Mouse (Mus musculus) limb, embryonic 13.5 days (tissue): ENCODE results near the gene Ceacam1. TPM values are rescaled to one million over a fixed set of nuclear protein-coding genes. Genes with fewer than 3 reads are reported as not detected.
A peak's percentile ranks its signal among the peaks of the same experiment; 100 is the strongest.
"Not testable (repeated sequence)": the region's sequence is repeated elsewhere in the genome, so short reads cannot be mapped to it uniquely, and the experiment has no call there.

ENCODE experiments used
- ATAC-seq: fragments of 200-750 bp; cut with Nextera tagmentation; 2 replicates; pipeline ENCODE4 v1.8.0; 2017; ENCODE audit warnings: low read depth, moderate number of reproducible peaks, moderate TSS enrichment; ENCODE audit not compliant: low FRiP score
- H3K27ac ChIP-seq: fragments of 300-500 bp; sonication (generic); 2 replicates; pipeline ENCODE4 v1.5.1; 2015; ENCODE audit warnings: inconsistent platforms, mild to moderate bottlenecking, moderate library complexity
- H3K27me3 ChIP-seq: fragments of 300-500 bp; sonication (generic); 2 replicates; pipeline ENCODE4 v1.6.1; 2015; ENCODE audit warnings: mild to moderate bottlenecking, inconsistent platforms
- H3K36me3 ChIP-seq: fragments of 300-500 bp; sonication (generic); 2 replicates; pipeline ENCODE4 v1.6.1; 2015; ENCODE audit warnings: inconsistent platforms, mild to moderate bottlenecking, moderate library complexity
- H3K4me1 ChIP-seq: fragments of 300-500 bp; sonication (generic); 2 replicates; pipeline ENCODE4 v1.6.1; 2015; ENCODE audit warnings: inconsistent platforms
- H3K4me2 ChIP-seq: fragments of 300-500 bp; sonication (generic); replicated peaks from 2 replicates; pipeline ENCODE4 v1.6.1; 2015; ENCODE audit warnings: inconsistent platforms, mild to moderate bottlenecking, moderate library complexity
- H3K4me3 ChIP-seq: fragments of 300-500 bp; sonication (generic); 2 replicates; pipeline ENCODE4 v1.5.1; 2015; ENCODE audit warnings: moderate library complexity, mild to moderate bottlenecking, inconsistent platforms
- H3K9ac ChIP-seq: fragments of 300-500 bp; sonication (generic); 2 replicates; pipeline ENCODE4 v1.6.1; 2015; ENCODE audit warnings: mild to moderate bottlenecking, inconsistent platforms
- H3K9me3 ChIP-seq: fragments of 300-500 bp; sonication (generic); 2 replicates; pipeline ENCODE4 v1.6.1; 2016; ENCODE audit warnings: inconsistent platforms
- WGBS: fragments of 180-500 bp; shearing (Covaris S2); methylation state at CpG from one replicate; pipeline ENCODE4 v1.1.7; 2015; 5-methylcytosine and 5-hydroxymethylcytosine counted together
- polyA plus RNA-seq: library from polyadenylated mRNA; unstranded; fragments of >200 nt; fragmentation: Nextera tagmentation; extraction: Ambion mirVana; gene quantifications from 2 replicates; pipeline ENCODE4 v1.2.1, GENCODE M21; 2015

The Ceacam1 gene
- polyA plus RNA-seq, 1 experiment from 2014 or later: 0.74 TPM

DNA sequence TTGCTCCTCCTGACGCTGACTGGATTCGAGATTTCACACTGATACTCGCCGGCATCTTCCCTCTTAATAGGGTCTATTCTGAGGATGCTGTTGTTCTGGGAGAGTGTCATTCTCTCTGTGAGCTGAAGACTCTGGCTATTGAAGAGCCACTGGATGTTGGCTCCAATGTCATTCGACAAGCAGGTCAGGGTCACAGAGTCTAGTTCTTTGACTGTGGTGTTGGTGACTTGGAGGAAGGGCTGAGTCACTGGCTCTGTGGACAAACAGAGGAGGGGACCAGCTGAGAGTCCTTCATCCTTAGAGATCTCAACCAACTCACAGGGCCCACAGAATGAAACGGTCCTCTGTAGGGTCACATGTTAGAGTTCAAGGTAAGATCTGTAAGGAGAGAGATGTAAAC lies 5.6 kb downstream of the Ceacam1 start:
- H3K4me3 ChIP-seq, H3K4me2 ChIP-seq, H3K27me3 ChIP-seq, H3K36me3 ChIP-seq, H3K9ac ChIP-seq, H3K9me3 ChIP-seq, ATAC-seq, H3K4me1 ChIP-seq, H3K27ac ChIP-seq: not testable (repeated sequence)
- WGBS: 85% methylated on average over 6 of the region's 6 CpGs

GRCm38 (mm10) chr7:25465586-25465985 lies 11.8 kb downstream of the Ceacam1 start:
- not testable (repeated sequence) for ATAC-seq, H3K36me3 ChIP-seq, H3K9ac ChIP-seq, H3K4me2 ChIP-seq, H3K4me1 ChIP-seq, H3K9me3 ChIP-seq, H3K27me3 ChIP-seq, H3K27ac ChIP-seq, H3K4me3 ChIP-seq
- WGBS: 72% methylated on average over 3 of the region's 3 CpGs

GRCm38 (mm10) chr7:25465010-25465409 lies 12.4 kb downstream of the Ceacam1 start:
- Histone ChIP-seq H3K4me3 (no peak overlapping the region), H3K9me3 (no peaks in the 10 kb centered on the region), H3K4me2 (no peak overlapping the region), H3K27ac (no peak overlapping the region), H3K27me3 (no peaks in the 10 kb centered on the region), H3K4me1 (no peaks in the 10 kb centered on the region), H3K9ac (no peak overlapping the region), H3K36me3 (no peaks in the 10 kb centered on the region)
- 76% methylated on average over 1 of the region's 1 CpGs for WGBS
- no peak for ATAC-seq

DNA sequence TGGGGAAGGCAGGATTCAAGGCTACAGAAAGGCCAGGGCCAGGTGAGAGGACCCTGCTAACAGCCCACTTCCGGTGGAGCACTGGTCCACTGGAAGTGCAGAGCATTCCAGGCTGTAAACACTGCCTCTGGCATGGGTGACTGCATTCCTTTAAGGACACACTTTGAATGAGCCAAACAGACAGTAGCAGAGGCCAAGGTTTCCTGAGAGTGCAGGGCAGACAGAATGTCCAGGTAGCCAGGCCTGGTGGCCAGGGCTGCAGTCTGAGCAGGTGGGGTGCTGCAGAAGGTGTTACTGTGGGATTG lies 15.4 kb downstream of the Ceacam1 start:
- H3K36me3 ChIP-seq, H3K4me3 ChIP-seq, H3K9me3 ChIP-seq, H3K4me2 ChIP-seq, H3K9ac ChIP-seq, H3K27me3 ChIP-seq, H3K4me1 ChIP-seq, H3K27ac ChIP-seq, ATAC-seq: not testable (repeated sequence)
- no CpG with 5 or more reads among the region's 1 CpGs for WGBS

DNA sequence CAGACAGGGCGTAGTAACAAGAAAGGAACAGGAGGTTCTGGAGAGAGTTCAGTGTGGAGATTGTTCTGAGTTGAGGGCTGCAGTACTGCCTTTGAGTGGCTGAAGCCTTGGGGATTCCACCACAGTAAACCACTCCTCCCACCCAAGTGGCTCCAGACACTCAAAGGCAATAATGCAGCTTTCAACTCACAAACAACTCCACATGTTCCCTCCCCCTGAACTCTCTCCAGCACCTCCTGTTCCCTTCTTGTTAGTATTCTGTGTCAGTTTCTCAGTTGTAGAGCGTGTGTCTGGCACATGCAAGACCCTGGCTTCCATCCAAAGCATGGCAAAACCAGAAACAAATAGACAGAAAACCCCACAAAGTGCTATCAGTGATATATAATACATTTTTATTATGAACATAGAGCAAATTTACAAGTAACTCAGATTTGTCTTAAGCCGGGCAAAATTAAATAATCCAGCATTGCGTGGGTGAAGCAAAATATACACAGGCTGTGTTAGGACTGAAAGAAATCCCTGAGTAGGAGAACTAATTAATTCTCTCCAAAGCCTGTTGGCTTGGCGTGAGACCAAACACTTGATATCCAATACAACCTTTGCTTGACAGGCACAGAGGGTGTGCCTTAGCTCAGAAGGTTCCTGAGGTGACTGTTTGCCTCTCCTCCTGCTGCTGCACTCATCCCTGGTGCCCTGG lies 15.9 kb downstream of the Ceacam1 start:
- 47% methylated on average over 4 of the region's 5 CpGs for WGBS
- H3K4me3 ChIP-seq, H3K9ac ChIP-seq, H3K4me1 ChIP-seq, H3K36me3 ChIP-seq, H3K27ac ChIP-seq, H3K27me3 ChIP-seq, H3K9me3 ChIP-seq, H3K4me2 ChIP-seq: not testable (repeated sequence)
- ATAC-seq: peak; percentile 48; the same call in 1 of the 2 replicates

DNA sequence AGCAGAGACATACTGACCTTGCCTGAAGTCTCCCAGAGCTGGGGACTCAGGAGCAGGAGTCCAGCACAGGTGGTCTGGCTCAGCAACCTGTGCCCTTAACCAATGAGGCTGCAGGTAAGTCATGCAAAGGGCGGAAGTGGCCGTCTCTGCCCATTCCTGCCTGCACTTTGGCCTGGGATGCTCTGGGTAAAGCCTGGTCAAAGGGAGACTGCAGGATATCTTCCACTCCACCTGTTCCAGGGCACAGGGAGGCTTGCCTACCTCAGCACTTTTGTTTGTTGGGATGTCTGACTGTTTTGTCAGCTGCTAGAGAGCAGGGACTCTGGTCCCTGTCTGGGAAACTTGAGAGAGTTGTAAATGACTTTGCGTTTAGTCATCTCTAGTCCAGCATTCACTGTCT lies 25.3 kb downstream of the Ceacam1 start:
- Histone ChIP-seq H3K36me3 (no peaks in the 10 kb centered on the region), H3K9me3 (no peaks in the 10 kb centered on the region), H3K4me1 (no peaks in the 10 kb centered on the region), H3K4me3 (no peak overlapping the region), H3K9ac (no peak overlapping the region), H3K4me2 (no peak overlapping the region), H3K27ac (no peak overlapping the region), H3K27me3 (no peaks in the 10 kb centered on the region)
- ATAC-seq: no peak
- WGBS: 72% methylated on average over 3 of the region's 3 CpGs

GRCm38 (mm10) chr7:25449913-25450890 lies 27.2 kb downstream of the Ceacam1 start:
- Histone ChIP-seq H3K4me3 (no peak overlapping the region), H3K27ac (no peak overlapping the region), H3K36me3 (no peaks in the 10 kb centered on the region), H3K9me3 (no peaks in the 10 kb centered on the region), H3K4me2 (no peak overlapping the region), H3K4me1 (no peaks in the 10 kb centered on the region), H3K27me3 (no peaks in the 10 kb centered on the region), H3K9ac (no peak overlapping the region)
- no peak for ATAC-seq
- 65% methylated on average over 9 of the region's 9 CpGs for WGBS

DNA sequence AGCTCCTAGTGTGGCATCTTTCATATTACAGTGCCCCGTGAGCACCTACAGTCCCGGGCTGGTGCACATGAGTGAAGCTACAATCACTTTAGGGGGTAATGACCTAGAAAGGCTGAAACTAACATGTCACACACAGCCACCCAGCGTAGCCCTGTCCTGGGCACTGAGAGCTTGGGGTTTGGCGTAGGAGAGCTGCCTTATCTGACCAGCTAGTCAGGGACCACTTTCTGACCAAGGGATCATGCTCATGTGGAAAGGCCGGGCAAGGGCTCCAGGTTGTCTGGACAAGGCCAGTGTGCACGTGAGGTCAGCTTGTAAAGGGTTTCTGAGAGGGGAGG lies 36.6 kb downstream of the Ceacam1 start:
- no peak overlapping the region for H3K4me3 ChIP-seq
- ATAC-seq: no peak
- H3K4me1 ChIP-seq: no peaks in the 10 kb centered on the region
- no peak overlapping the region for H3K9ac ChIP-seq
- H3K4me2 ChIP-seq: no peak overlapping the region
- no peaks in the 10 kb centered on the region for H3K36me3 ChIP-seq
- H3K27ac ChIP-seq: no peak overlapping the region
- H3K27me3 ChIP-seq: no peaks in the 10 kb centered on the region
- H3K9me3 ChIP-seq: no peaks in the 10 kb centered on the region
- 86% methylated on average over 6 of the region's 6 CpGs for WGBS

DNA sequence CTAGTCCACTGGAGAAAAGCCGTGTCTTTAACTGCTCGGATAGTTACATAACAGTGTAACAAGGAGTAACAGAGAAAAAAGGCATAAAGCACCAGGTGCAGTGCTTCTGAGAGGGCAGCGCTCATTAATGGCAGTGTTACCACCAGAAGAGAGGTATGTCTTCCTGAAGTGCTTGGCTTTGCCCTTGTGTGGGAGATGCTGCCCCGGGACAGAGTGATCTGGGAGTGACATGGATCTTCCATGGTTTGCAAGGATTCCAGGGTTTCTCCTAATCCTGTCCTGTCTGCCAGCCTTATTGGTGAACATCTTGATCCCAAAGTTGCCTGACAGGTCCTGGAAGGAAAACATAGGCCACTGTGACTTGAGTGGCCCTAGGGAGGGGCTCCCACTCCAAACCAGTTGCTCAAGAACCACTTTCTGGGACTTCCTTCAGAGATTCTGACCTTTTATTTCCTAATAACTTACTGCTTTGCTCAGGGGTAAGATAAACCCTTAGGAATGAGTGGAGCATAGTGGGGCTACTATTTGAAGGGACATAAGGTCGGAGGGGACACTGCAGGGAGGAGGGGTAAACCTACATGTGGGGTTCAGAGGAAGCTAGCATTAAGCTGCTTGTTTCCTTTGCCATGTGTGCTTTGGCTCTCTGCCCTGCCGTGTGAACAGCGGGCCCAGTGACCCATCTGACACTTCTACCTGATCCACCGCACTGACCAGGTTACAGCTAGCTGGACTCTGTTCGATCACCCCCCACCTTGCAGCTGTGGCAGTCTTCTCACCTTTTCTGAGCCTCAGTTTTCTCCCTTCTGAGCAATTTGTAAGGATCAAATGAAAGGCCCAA lies 37.2 kb downstream of the Ceacam1 start:
- no peak overlapping the region for H3K9ac ChIP-seq
- H3K36me3 ChIP-seq: no peaks in the 10 kb centered on the region
- H3K27ac ChIP-seq: no peak overlapping the region
- H3K9me3 ChIP-seq: no peaks in the 10 kb centered on the region
- WGBS: 84% methylated on average over 9 of the region's 9 CpGs
- no peak overlapping the region for H3K4me2 ChIP-seq
- no peak for ATAC-seq
- peaks cover 3% of the 10 kb centered on the region; the same call in 1 of the 2 replicates for H3K4me1 ChIP-seq
- H3K27me3 ChIP-seq: no peaks in the 10 kb centered on the region
- no peak overlapping the region for H3K4me3 ChIP-seq

GRCm38 (mm10) chr7:25439124-25439822 lies 38.1 kb downstream of the Ceacam1 start:
- Histone ChIP-seq H3K4me1 (peaks cover 3% of the 10 kb centered on the region; the same call in 1 of the 2 replicates), H3K27ac (no peak overlapping the region), H3K4me2 (no peak overlapping the region), H3K36me3 (no peaks in the 10 kb centered on the region), H3K9me3 (no peaks in the 10 kb centered on the region), H3K4me3 (no peak overlapping the region), H3K27me3 (no peaks in the 10 kb centered on the region), H3K9ac (no peak overlapping the region)
- ATAC-seq: no peak
- 88% methylated on average over 8 of the region's 8 CpGs for WGBS

GRCm38 (mm10) chr7:25436704-25437103 lies 40.7 kb downstream of the Ceacam1 start:
- no peaks in the 10 kb centered on the region for H3K36me3 ChIP-seq
- WGBS: 92% methylated on average over 2 of the region's 2 CpGs
- H3K27ac ChIP-seq: no peak overlapping the region

More at GRCm38 (mm10) chr7:25436704-25437103, 40.7 kb downstream of the Ceacam1 start:
- no peaks in the 10 kb centered on the region for H3K9me3 ChIP-seq
- H3K4me1 ChIP-seq: peaks cover 8% of the 10 kb centered on the region
- no peaks in the 10 kb centered on the region for H3K27me3 ChIP-seq
- no peak overlapping the region for H3K4me3 ChIP-seq
- H3K9ac ChIP-seq: no peak overlapping the region
- H3K4me2 ChIP-seq: no peak overlapping the region
- ATAC-seq: no peak
